Mouse (Mus musculus) hindbrain, embryonic 13.5 days (tissue): ENCODE results near the gene Trub1. TPM values are rescaled to one million over a fixed set of nuclear protein-coding genes. Genes with fewer than 3 reads are reported as not detected.
A peak's percentile ranks its signal among the peaks of the same experiment; 100 is the strongest.

Source experiments
- ATAC-seq: fragments of 200-750 bp; cut with Nextera tagmentation; 2 replicates; pipeline ENCODE4 v1.8.0; 2017; ENCODE audit warnings: moderate TSS enrichment; ENCODE audit not compliant: low FRiP score
- H3K27ac ChIP-seq: fragments of 300-500 bp; sonication (generic); 2 replicates; pipeline ENCODE4 v1.5.1; 2015; ENCODE audit warnings: inconsistent platforms, mild to moderate bottlenecking, moderate library complexity
- H3K27me3 ChIP-seq: fragments of 300-500 bp; sonication (generic); 2 replicates; pipeline ENCODE4 v1.6.1; 2015; ENCODE audit warnings: mild to moderate bottlenecking, inconsistent platforms
- H3K36me3 ChIP-seq: fragments of 300-500 bp; sonication (generic); 2 replicates; pipeline ENCODE4 v1.6.1; 2015; ENCODE audit warnings: mild to moderate bottlenecking, inconsistent platforms
- H3K4me1 ChIP-seq: fragments of 300-500 bp; sonication (generic); replicated peaks from 2 replicates; pipeline ENCODE4 v1.6.1; 2015; ENCODE audit warnings: inconsistent platforms
- H3K4me2 ChIP-seq: fragments of 300-500 bp; sonication (generic); 2 replicates; pipeline ENCODE4 v1.6.1; 2015; ENCODE audit warnings: inconsistent platforms, mild to moderate bottlenecking, moderate library complexity
- H3K4me3 ChIP-seq: fragments of 300-500 bp; sonication (generic); 2 replicates; pipeline ENCODE4 v1.5.1; 2015; ENCODE audit warnings: mild to moderate bottlenecking, inconsistent platforms
- H3K9ac ChIP-seq: fragments of 300-500 bp; sonication (generic); 2 replicates; pipeline ENCODE4 v1.6.1; 2015; ENCODE audit warnings: mild to moderate bottlenecking, inconsistent platforms
- H3K9me3 ChIP-seq: fragments of 300-500 bp; sonication (generic); 2 replicates; pipeline ENCODE4 v1.6.1; 2016; ENCODE audit warnings: inconsistent platforms
- WGBS: fragments of 180-500 bp; shearing (Covaris S2); methylation state at CpG from one replicate; pipeline ENCODE4 v1.1.7; 2015; 5-methylcytosine and 5-hydroxymethylcytosine counted together
- polyA plus RNA-seq: library from polyadenylated mRNA; unstranded; fragments of >200 nt; fragmentation: Nextera tagmentation; extraction: Ambion mirVana; gene quantifications from 2 replicates; pipeline ENCODE4 v1.2.1, GENCODE M21; 2015

Gene Trub1
- polyA plus RNA-seq, 1 experiment from 2014 or later: 15.4 TPM

GRCm38 (mm10) chr19:57479886-57480655 is 27.4 kb downstream of the Trub1 start:
- no peaks in the 10 kb centered on the region for H3K9me3 ChIP-seq
- H3K27ac ChIP-seq: no peak overlapping the region
- H3K4me1 ChIP-seq: peaks cover 30% of the 10 kb centered on the region
- H3K4me3 ChIP-seq: no peak overlapping the region
- no peak overlapping the region for H3K4me2 ChIP-seq
- 78% methylated on average over 8 of the region's 8 CpGs for WGBS
- H3K9ac ChIP-seq: no peak overlapping the region
- no peaks in the 10 kb centered on the region for H3K27me3 ChIP-seq
- H3K36me3 ChIP-seq: peaks cover 10% of the 10 kb centered on the region
- no peak for ATAC-seq

GRCm38 (mm10) chr19:57481743-57482259 is 29.1 kb downstream of the Trub1 start:
- Histone ChIP-seq H3K9me3 (no peaks in the 10 kb centered on the region), H3K4me3 (no peak overlapping the region), H3K27ac (no peak overlapping the region), H3K27me3 (no peaks in the 10 kb centered on the region), H3K36me3 (peaks cover 10% of the 10 kb centered on the region), H3K4me2 (no peak overlapping the region), H3K4me1 (peaks cover 24% of the 10 kb centered on the region), H3K9ac (no peak overlapping the region)
- 91% methylated on average over 6 of the region's 6 CpGs for WGBS
- no peak for ATAC-seq

GRCm38 (mm10) chr19:57482815-57483214 is 30.1 kb downstream of the Trub1 start:
- no peak overlapping the region for H3K4me2 ChIP-seq
- H3K4me1 ChIP-seq: peaks cover 21% of the 10 kb centered on the region
- 89% methylated on average over 8 of the region's 8 CpGs for WGBS
- no peak for ATAC-seq
- H3K9ac ChIP-seq: no peak overlapping the region
- peaks cover 10% of the 10 kb centered on the region for H3K36me3 ChIP-seq
- no peak overlapping the region for H3K27ac ChIP-seq
- no peaks in the 10 kb centered on the region for H3K9me3 ChIP-seq
- no peak overlapping the region for H3K4me3 ChIP-seq
- no peaks in the 10 kb centered on the region for H3K27me3 ChIP-seq

- peaks cover 10% of the 10 kb centered on the region for H3K36me3 ChIP-seq
- H3K4me1 ChIP-seq: peaks cover 14% of the 10 kb centered on the region
- H3K4me2 ChIP-seq: peak overlapping the region; percentile 4; the same call in 1 of the 2 replicates
- no peak overlapping the region for H3K4me3 ChIP-seq
- 0 out of 2 replicates have a peak, but pooled peaks have one; percentile 25 for ATAC-seq
- no peak overlapping the region for H3K9ac ChIP-seq
- peak overlapping the region; percentile 64; the same call in 1 of the 2 replicates for H3K27ac ChIP-seq
- no peaks in the 10 kb centered on the region for H3K27me3 ChIP-seq
- no peaks in the 10 kb centered on the region for H3K9me3 ChIP-seq
- WGBS: 65% methylated on average over 13 of the region's 13 CpGs
Measured at GRCm38 (mm10) chr19:57487051-57487658, 34.4 kb downstream of the Trub1 start.

- ATAC-seq: no peak
- Histone ChIP-seq H3K36me3 (peaks cover 4% of the 10 kb centered on the region), H3K27ac (no peak overlapping the region), H3K4me3 (no peak overlapping the region), H3K27me3 (no peaks in the 10 kb centered on the region), H3K9me3 (no peaks in the 10 kb centered on the region), H3K4me1 (peaks cover 14% of the 10 kb centered on the region), H3K4me2 (no peak overlapping the region), H3K9ac (no peak overlapping the region)
- WGBS: 83% methylated on average over 7 of the region's 7 CpGs
Measured at GRCm38 (mm10) chr19:57489527-57489926, 36.8 kb downstream of the Trub1 start.

GRCm38 (mm10) chr19:57491030-57491429 is 38.3 kb downstream of the Trub1 start:
- Histone ChIP-seq H3K36me3 (no peaks in the 10 kb centered on the region), H3K4me3 (no peak overlapping the region), H3K4me1 (peaks cover 14% of the 10 kb centered on the region), H3K27ac (peak overlapping the region; percentile 50), H3K9me3 (no peaks in the 10 kb centered on the region), H3K27me3 (no peaks in the 10 kb centered on the region), H3K4me2 (no peak overlapping the region), H3K9ac (no peak overlapping the region)
- WGBS: 17% methylated on average over 8 of the region's 8 CpGs
- ATAC-seq: peak; percentile 80

- no peak for ATAC-seq
- no peaks in the 10 kb centered on the region for H3K36me3 ChIP-seq
- H3K9ac ChIP-seq: no peak overlapping the region
- WGBS: 85% methylated on average over 5 of the region's 5 CpGs
- no peak overlapping the region for H3K4me2 ChIP-seq
- H3K27ac ChIP-seq: no peak overlapping the region
- no peaks in the 10 kb centered on the region for H3K27me3 ChIP-seq
- peaks cover 10% of the 10 kb centered on the region for H3K4me1 ChIP-seq
- no peak overlapping the region for H3K4me3 ChIP-seq
- H3K9me3 ChIP-seq: no peaks in the 10 kb centered on the region
Measured at GRCm38 (mm10) chr19:57494020-57494419, 41.3 kb downstream of the Trub1 start.

- ATAC-seq: no peak
- WGBS: 86% methylated on average over 10 of the region's 10 CpGs
- H3K27me3 ChIP-seq: no peaks in the 10 kb centered on the region
Measured at GRCm38 (mm10) chr19:57498110-57498743, 45.5 kb downstream of the Trub1 start.

GRCm38 (mm10) chr19:57498884-57499410 is 46.2 kb downstream of the Trub1 start:
- Histone ChIP-seq H3K9me3 (no peaks in the 10 kb centered on the region), H3K9ac (0 out of 2 replicates have a peak overlapping the region, but pooled peaks have one; percentile 13), H3K27ac (no peak overlapping the region), H3K4me3 (no peak overlapping the region), H3K4me1 (no peaks in the 10 kb centered on the region), H3K27me3 (no peaks in the 10 kb centered on the region), H3K4me2 (no peak overlapping the region), H3K36me3 (no peaks in the 10 kb centered on the region)
- ATAC-seq: no peak
- 80% methylated on average over 6 of the region's 6 CpGs for WGBS

More at GRCm38 (mm10) chr19:57498110-57498743, 45.5 kb downstream of the Trub1 start:
- H3K4me3 ChIP-seq: no peak overlapping the region
- H3K4me2 ChIP-seq: no peak overlapping the region
- no peaks in the 10 kb centered on the region for H3K4me1 ChIP-seq
- H3K9ac ChIP-seq: no peak overlapping the region
- H3K36me3 ChIP-seq: no peaks in the 10 kb centered on the region
- H3K9me3 ChIP-seq: no peaks in the 10 kb centered on the region
- H3K27ac ChIP-seq: no peak overlapping the region

GRCm38 (mm10) chr19:57500254-57500653 is 47.5 kb downstream of the Trub1 start:
- ATAC-seq: no peak
- H3K4me3 ChIP-seq: no peak overlapping the region
- H3K27ac ChIP-seq: no peak overlapping the region
- no peaks in the 10 kb centered on the region for H3K9me3 ChIP-seq
- 97% methylated on average over 5 of the region's 5 CpGs for WGBS
- H3K36me3 ChIP-seq: no peaks in the 10 kb centered on the region
- H3K4me1 ChIP-seq: peaks cover 2% of the 10 kb centered on the region
- H3K27me3 ChIP-seq: no peaks in the 10 kb centered on the region
- H3K9ac ChIP-seq: no peak overlapping the region
- H3K4me2 ChIP-seq: no peak overlapping the region

- H3K9me3 ChIP-seq: no peaks in the 10 kb centered on the region
Measured at GRCm38 (mm10) chr19:57503144-57503543, 50.4 kb downstream of the Trub1 start.

More at GRCm38 (mm10) chr19:57503144-57503543, 50.4 kb downstream of the Trub1 start:
- no peak overlapping the region for H3K4me2 ChIP-seq
- no peak overlapping the region for H3K27ac ChIP-seq
- no peaks in the 10 kb centered on the region for H3K27me3 ChIP-seq
- H3K4me1 ChIP-seq: peaks cover 10% of the 10 kb centered on the region
- 71% methylated on average over 6 of the region's 6 CpGs for WGBS
- H3K9ac ChIP-seq: no peak overlapping the region
- no peaks in the 10 kb centered on the region for H3K36me3 ChIP-seq
- H3K4me3 ChIP-seq: no peak overlapping the region
- no peak for ATAC-seq
